Mouse (Mus musculus) forebrain, embryonic 13.5 days (tissue): Measurements from ENCODE around the gene Ints4. TPM values are rescaled to one million over a fixed set of nuclear protein-coding genes. Genes with fewer than 3 reads are reported as not detected.
"Not testable (repeated sequence)": the region's sequence is repeated elsewhere in the genome, so short reads cannot be mapped to it uniquely, and the experiment has no call there.

Experiments used
- ATAC-seq: fragments of 200-750 bp; cut with Nextera tagmentation; 2 replicates; pipeline ENCODE4 v1.8.0; 2017
- H3K27ac ChIP-seq: fragments of 300-500 bp; sonication (generic); 2 replicates; pipeline ENCODE4 v1.5.1; 2015; ENCODE audit warnings: inconsistent platforms, mild to moderate bottlenecking, moderate library complexity
- H3K27me3 ChIP-seq: fragments of 300-500 bp; sonication (generic); 2 replicates; pipeline ENCODE4 v1.6.1; 2015; ENCODE audit warnings: mild to moderate bottlenecking, inconsistent platforms
- H3K36me3 ChIP-seq: fragments of 300-500 bp; sonication (generic); 2 replicates; pipeline ENCODE4 v1.6.1; 2015; ENCODE audit warnings: mild to moderate bottlenecking, inconsistent platforms; ENCODE audit not compliant: poor library complexity, severe bottlenecking
- H3K4me1 ChIP-seq: fragments of 300-500 bp; sonication (generic); 2 replicates; pipeline ENCODE4 v1.6.1; 2015; ENCODE audit warnings: inconsistent platforms
- H3K4me2 ChIP-seq: fragments of 300-500 bp; sonication (generic); 2 replicates; pipeline ENCODE4 v1.6.1; 2015; ENCODE audit warnings: inconsistent platforms, mild to moderate bottlenecking, moderate library complexity
- H3K4me3 ChIP-seq: fragments of 300-500 bp; sonication (generic); 2 replicates; pipeline ENCODE4 v1.5.1; 2015; ENCODE audit warnings: mild to moderate bottlenecking, inconsistent platforms
- H3K9ac ChIP-seq: fragments of 300-500 bp; sonication (generic); 2 replicates; pipeline ENCODE4 v1.6.1; 2015; ENCODE audit warnings: mild to moderate bottlenecking, inconsistent platforms
- H3K9me3 ChIP-seq: fragments of 300-500 bp; sonication (generic); replicated peaks from 2 replicates; pipeline ENCODE4 v1.6.1; 2016; ENCODE audit warnings: inconsistent platforms
- WGBS: fragments of 180-500 bp; shearing (Covaris S2); methylation state at CpG from one replicate; pipeline ENCODE4 v1.1.7; 2015; 5-methylcytosine and 5-hydroxymethylcytosine counted together
- polyA plus RNA-seq: library from polyadenylated mRNA; unstranded; fragments of >200 nt; fragmentation: Nextera tagmentation; extraction: Ambion mirVana; gene quantifications from 2 replicates; pipeline ENCODE4 v1.2.1, GENCODE M21; 2015

Ints4 gene
- polyA plus RNA-seq, result 53.5 and 54.1 TPM in 2 replicates

- WGBS, result under 1% methylated on average over 24 of the region's 24 CpGs
- Histone ChIP-seq H3K36me3 (peaks cover 13% of the 10 kb centered on the region), H3K4me1 (peaks cover 28% of the 10 kb centered on the region), H3K9me3 (no peaks in the 10 kb centered on the region), H3K4me2 (peak within 1 kb of the TSS; percentile 92), H3K4me3 (peak within 1 kb of the TSS; percentile 67), H3K9ac (peak within 1 kb of the TSS; percentile 81), H3K27ac (peak within 1 kb of the TSS; percentile 66), H3K27me3 (no peaks in the 10 kb centered on the region)
- peak; percentile 100 for ATAC-seq
Measured at GRCm38 (mm10) chr7:97480821-97481339, at the start of gene Ints4. Ints4 (plus strand) TSS chr7:97480956.

GRCm38 (mm10) chr7:97433517-97433916 is 47.2 kb upstream of the Ints4 start:
- H3K4me3 ChIP-seq, H3K27ac ChIP-seq, H3K27me3 ChIP-seq, H3K9ac ChIP-seq, H3K4me2 ChIP-seq, H3K9me3 ChIP-seq, H3K36me3 ChIP-seq, ATAC-seq: not testable (repeated sequence)
- H3K4me1 ChIP-seq, result peaks cover 30% of the 10 kb centered on the region
- WGBS, result 79% methylated on average over 3 of the region's 3 CpGs

DNA sequence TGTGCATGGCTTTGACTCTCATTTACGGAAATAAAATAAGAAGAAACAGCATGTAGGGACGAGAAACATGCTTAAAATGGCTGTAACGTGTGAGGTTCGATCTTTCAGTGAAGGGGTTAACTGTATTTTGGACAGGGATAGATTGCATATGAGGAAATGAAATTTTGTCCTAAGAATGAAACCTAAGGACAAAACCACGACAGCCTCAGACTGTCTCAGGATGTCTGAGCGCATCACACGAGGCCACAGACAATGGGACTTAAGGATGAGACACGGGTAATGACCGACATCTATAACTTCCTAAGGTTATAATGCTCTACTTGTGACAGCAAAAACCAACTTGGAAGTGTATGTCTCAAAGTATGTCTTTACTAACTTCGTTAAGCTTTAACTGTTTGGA is 46.2 kb upstream of the Ints4 start:
- Histone ChIP-seq H3K4me3 (no peak overlapping the region), H3K9me3 (no peaks in the 10 kb centered on the region), H3K36me3 (no peaks in the 10 kb centered on the region), H3K27ac (no peak overlapping the region), H3K4me1 (peaks cover 24% of the 10 kb centered on the region), H3K4me2 (no peak overlapping the region), H3K27me3 (no peaks in the 10 kb centered on the region), H3K9ac (no peak overlapping the region)
- ATAC-seq, result no peak
- WGBS, result 85% methylated on average over 10 of the region's 10 CpGs

DNA sequence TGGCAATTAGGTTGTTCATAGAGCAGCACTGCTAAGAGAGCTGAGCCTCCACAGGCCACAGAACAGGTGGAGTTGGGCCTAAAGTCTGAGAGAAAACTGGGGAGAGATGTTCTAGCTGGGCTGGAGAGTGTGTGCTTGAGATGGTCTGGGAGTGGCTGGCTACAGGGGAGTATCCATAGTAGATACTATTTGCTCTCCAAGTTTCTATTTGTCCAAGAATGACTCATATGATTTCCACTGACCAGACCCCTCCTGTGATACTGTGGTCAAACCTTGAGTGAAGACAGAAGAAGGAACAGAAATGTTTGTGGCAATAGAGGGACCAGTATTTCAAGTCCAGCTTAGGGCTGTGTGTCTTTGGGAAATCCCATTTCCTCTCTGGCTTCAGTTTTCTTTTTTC is 41.8 kb upstream of the Ints4 start:
- Histone ChIP-seq H3K4me1 (peaks cover 4% of the 10 kb centered on the region; the same call in 1 of the 2 replicates), H3K9me3 (no peaks in the 10 kb centered on the region), H3K4me3 (no peak overlapping the region), H3K4me2 (no peak overlapping the region), H3K9ac (no peak overlapping the region), H3K27me3 (no peaks in the 10 kb centered on the region), H3K36me3 (no peaks in the 10 kb centered on the region), H3K27ac (no peak overlapping the region)
- ATAC-seq, result no peak

DNA sequence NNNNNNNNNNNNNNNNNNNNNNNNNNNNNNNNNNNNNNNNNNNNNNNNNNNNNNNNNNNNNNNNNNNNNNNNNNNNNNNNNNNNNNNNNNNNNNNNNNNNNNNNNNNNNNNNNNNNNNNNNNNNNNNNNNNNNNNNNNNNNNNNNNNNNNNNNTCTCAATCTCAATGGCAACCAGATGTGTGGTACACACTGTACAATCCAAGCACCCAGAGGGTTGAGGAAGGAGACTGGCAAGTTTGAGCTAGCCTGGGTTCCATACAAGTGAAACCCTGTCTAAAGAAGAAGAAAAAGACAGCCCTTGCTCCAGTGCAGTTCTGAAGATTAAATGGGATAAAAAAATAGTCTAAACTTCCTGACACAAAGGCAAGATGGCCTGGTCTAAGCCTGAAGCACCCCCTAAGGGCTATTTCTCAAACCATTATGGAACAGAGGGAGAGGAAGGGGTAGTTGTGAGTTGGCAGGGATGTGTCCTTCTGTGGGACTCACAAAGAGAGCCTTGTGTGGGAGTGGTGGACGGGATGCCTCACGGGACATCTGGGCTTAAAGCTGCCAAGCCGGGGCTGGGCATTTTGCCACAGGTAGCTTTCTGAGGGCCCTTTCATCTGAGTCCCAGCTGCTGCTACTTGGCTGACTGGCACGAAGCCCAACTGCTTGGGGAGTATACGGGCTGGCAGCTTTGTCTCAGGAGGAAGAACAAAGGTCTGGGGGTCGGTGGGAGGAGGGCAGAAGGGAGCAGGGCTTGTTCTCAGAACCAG is 34.4 kb upstream of the Ints4 start:
- Histone ChIP-seq H3K4me3 (no peak overlapping the region), H3K27ac (peak overlapping the region; percentile 98), H3K27me3 (no peaks in the 10 kb centered on the region), H3K9ac (peak overlapping the region; percentile 17; the same call in 1 of the 2 replicates), H3K4me1 (peaks cover 23% of the 10 kb centered on the region), H3K36me3 (no peaks in the 10 kb centered on the region), H3K9me3 (peaks cover 5% of the 10 kb centered on the region), H3K4me2 (no peak overlapping the region; the same call in 1 of the 2 replicates)
- ATAC-seq, result peak; percentile 96
- 20% methylated on average over 6 of the region's 6 CpGs for WGBS

DNA sequence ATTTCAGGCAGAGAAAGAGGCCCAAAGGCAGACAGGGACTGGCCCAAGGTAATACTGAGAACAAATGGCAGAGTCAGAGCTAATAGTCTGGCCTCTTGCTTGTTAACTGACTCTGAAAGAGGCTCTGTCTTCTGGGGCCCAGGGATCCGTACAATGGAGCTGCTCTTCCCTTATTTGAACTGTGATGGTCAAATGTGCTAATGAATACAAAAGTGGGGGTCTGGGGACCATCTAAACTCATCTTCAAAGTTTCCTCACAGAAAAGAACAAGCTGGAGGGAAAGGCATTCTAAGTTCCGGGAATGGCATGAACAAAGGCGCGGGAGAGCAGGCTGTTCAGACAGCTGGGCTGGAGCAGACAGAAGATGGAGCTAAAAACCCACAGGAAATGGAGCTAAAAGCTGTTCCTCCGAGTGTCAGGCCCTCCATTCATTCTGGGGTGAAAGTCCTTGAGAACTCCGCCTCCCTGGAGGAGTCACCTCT is 33.7 kb upstream of the Ints4 start:
- Histone ChIP-seq H3K27me3 (no peaks in the 10 kb centered on the region), H3K36me3 (no peaks in the 10 kb centered on the region), H3K4me3 (no peak overlapping the region), H3K4me1 (peaks cover 23% of the 10 kb centered on the region), H3K9me3 (peaks cover 5% of the 10 kb centered on the region), H3K9ac (0 out of 2 replicates have a peak overlapping the region, but pooled peaks have one; percentile 17), H3K4me2 (no peak overlapping the region; the same call in 1 of the 2 replicates), H3K27ac (peak overlapping the region; percentile 98)
- 38% methylated on average over 6 of the region's 6 CpGs for WGBS
- ATAC-seq, result peak; percentile 57

GRCm38 (mm10) chr7:97451023-97451422 is 29.7 kb upstream of the Ints4 start, which contains the start of gene Kctd14:
Kctd14 (plus strand) TSS chr7:97451323.
- H3K4me3 ChIP-seq, H3K9me3 ChIP-seq, H3K36me3 ChIP-seq, H3K4me2 ChIP-seq, H3K27ac ChIP-seq, H3K9ac ChIP-seq, H3K27me3 ChIP-seq, ATAC-seq: not testable (repeated sequence)
- peaks cover 30% of the 10 kb centered on the region for H3K4me1 ChIP-seq
- WGBS, result 78% methylated on average over 2 of the region's 2 CpGs

GRCm38 (mm10) chr7:97452196-97452595 is 28.6 kb upstream of the Ints4 start:
- H3K9me3 ChIP-seq, result peaks cover 5% of the 10 kb centered on the region
- H3K36me3 ChIP-seq, result no peaks in the 10 kb centered on the region
- H3K4me1 ChIP-seq, result peaks cover 18% of the 10 kb centered on the region
- H3K4me3 ChIP-seq, result no peak overlapping the region
- ATAC-seq, result no peak
- WGBS, result 77% methylated on average over 6 of the region's 6 CpGs
- no peaks in the 10 kb centered on the region for H3K27me3 ChIP-seq
- H3K9ac ChIP-seq, result no peak overlapping the region
- H3K27ac ChIP-seq, result no peak overlapping the region
- H3K4me2 ChIP-seq, result no peak overlapping the region

DNA sequence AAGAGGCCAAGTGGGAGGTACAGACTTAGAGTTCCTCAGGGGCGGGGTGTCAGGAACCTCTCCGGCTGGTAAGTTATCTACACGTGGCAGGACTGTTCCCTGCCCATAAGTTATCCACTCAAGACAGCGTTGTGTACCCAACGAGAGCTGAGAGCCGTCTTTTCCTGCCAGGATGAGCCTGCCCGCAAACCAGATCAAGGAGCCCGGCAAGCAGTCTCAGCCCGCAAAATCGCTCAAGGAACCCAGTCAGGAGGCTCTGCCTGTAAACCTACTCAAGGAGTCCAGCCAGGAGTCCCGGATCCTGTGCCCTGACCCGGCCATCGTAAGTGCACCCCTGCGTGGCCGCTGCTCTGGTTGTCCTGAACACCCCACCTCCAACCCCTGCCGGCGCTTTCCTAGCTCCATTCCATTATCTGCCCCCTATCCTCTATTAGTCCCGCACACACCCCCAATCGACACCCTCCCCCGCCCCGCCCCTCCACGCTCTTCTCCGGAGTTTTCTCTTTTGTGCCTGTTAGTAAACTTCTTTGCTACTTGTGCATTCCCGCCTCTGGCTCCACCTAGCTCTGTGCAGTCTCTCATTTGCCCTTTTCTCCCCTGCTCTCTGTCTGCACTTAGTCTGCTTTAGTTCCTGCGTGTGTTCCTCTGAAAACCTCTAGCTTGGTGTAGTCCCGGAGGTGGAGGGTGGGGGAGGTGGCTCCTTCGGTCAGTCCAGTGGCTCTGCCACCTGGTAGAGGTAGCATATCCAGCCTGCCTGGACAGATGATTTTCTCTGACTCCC is 27.4 kb upstream of the Ints4 start:
- Histone ChIP-seq H3K9ac (peak overlapping the region; percentile 56; the same call in 1 of the 2 replicates), H3K27me3 (no peaks in the 10 kb centered on the region), H3K4me3 (peak overlapping the region; percentile 31), H3K4me2 (peak overlapping the region; percentile 62), H3K36me3 (no peaks in the 10 kb centered on the region), H3K27ac (no peak overlapping the region), H3K9me3 (peaks cover 5% of the 10 kb centered on the region), H3K4me1 (peaks cover 13% of the 10 kb centered on the region)
- WGBS, result 10% methylated on average over 27 of the region's 27 CpGs
- peak; percentile 61; the same call in 1 of the 2 replicates for ATAC-seq

- no peak overlapping the region for H3K9ac ChIP-seq
- ATAC-seq, result no peak
- H3K4me3 ChIP-seq, result no peak overlapping the region
- H3K4me2 ChIP-seq, result no peak overlapping the region
- no peaks in the 10 kb centered on the region for H3K27me3 ChIP-seq
- H3K36me3 ChIP-seq, result no peaks in the 10 kb centered on the region
- peaks cover 13% of the 10 kb centered on the region for H3K4me1 ChIP-seq
- 95% methylated on average over 10 of the region's 10 CpGs for WGBS
- no peaks in the 10 kb centered on the region; the same call in 1 of the 2 replicates for H3K9me3 ChIP-seq
- H3K27ac ChIP-seq, result no peak overlapping the region
Measured at GRCm38 (mm10) chr7:97454795-97455194, 26.0 kb upstream of the Ints4 start.

- 87% methylated on average over 3 of the region's 3 CpGs for WGBS
- Histone ChIP-seq H3K9me3 (no peaks in the 10 kb centered on the region), H3K9ac (no peak overlapping the region), H3K36me3 (no peaks in the 10 kb centered on the region), H3K27ac (no peak overlapping the region), H3K4me1 (peaks cover 13% of the 10 kb centered on the region), H3K27me3 (no peaks in the 10 kb centered on the region), H3K4me2 (no peak overlapping the region), H3K4me3 (no peak overlapping the region)
- ATAC-seq, result no peak
Measured at GRCm38 (mm10) chr7:97455577-97455976, 25.2 kb upstream of the Ints4 start.

GRCm38 (mm10) chr7:97473001-97473400 is 7.8 kb upstream of the Ints4 start:
- Histone ChIP-seq H3K9me3 (no peaks in the 10 kb centered on the region), H3K4me1 (no peaks in the 10 kb centered on the region), H3K27me3 (no peaks in the 10 kb centered on the region), H3K36me3 (no peaks in the 10 kb centered on the region), H3K4me3 (no peak overlapping the region), H3K27ac (no peak overlapping the region), H3K4me2 (no peak overlapping the region), H3K9ac (no peak overlapping the region)
- 87% methylated on average over 5 of the region's 5 CpGs for WGBS
- no peak for ATAC-seq
